Mouse (Mus musculus) layer of hippocampus, adult 2 months (tissue): ENCODE measurements around the gene Fcf1. TPM values are rescaled to one million over a fixed set of nuclear protein-coding genes. Genes with fewer than 3 reads are reported as not detected.

Experiments used
- DNase-seq, 2 experiments: peaks; one replicate each; pipeline ENCODE4 v3.0.0; 2022; ENCODE audit warnings: low spot score in 2 of 2
- H3K27ac ChIP-seq: fragments of 200-600 bp; 2 replicates; pipeline ENCODE4 v1.8.1; 2022
- H3K4me3 ChIP-seq: fragments of 200-600 bp; 2 replicates; pipeline ENCODE4 v1.8.1; 2022; ENCODE audit warnings: mild to moderate bottlenecking
- CTCF ChIP-seq: fragments of 200-600 bp; conservative IDR thresholded peaks from 2 replicates; pipeline ENCODE4 v1.8.1; 2022; ENCODE audit warnings: antibody characterized with exemption, mild to moderate bottlenecking, moderate library complexity
- total RNA-seq, 2 experiments: library from RNA; stranded (reverse); gene quantifications; 2 replicates each; pipeline ENCODE4 v1.2.3; 2021

Fcf1 gene
- total RNA-seq, 2 experiments from 2014 or later = 33.8 to 34.7 TPM

GRCm38 (mm10) chr12:84979264-84979862 lies 8.7 kb downstream of the Fcf1 start:
- H3K4me3 ChIP-seq = no peak overlapping the region
- no peak for DNase-seq
- no peak overlapping the region for H3K27ac ChIP-seq
- no peak for TF ChIP-seq CTCF

GRCm38 (mm10) chr12:84989456-84989855 lies 18.8 kb downstream of the Fcf1 start:
- no peak for TF ChIP-seq CTCF
- DNase-seq = no peak
- H3K4me3 ChIP-seq = no peak overlapping the region
- H3K27ac ChIP-seq = no peak overlapping the region

- Histone ChIP-seq H3K4me3 (peak overlapping the region; percentile 85; the same call in 1 of the 2 replicates), H3K27ac (peak overlapping the region; percentile 80)
- DNase-seq = no peak
- no peak for TF ChIP-seq CTCF
Observed at GRCm38 (mm10) chr12:84995112-84995761, 24.5 kb downstream of the Fcf1 start.

- TF ChIP-seq CTCF = peak; percentile 72
- peak within 1 kb of the TSS; percentile 100 for H3K27ac ChIP-seq
- H3K4me3 ChIP-seq = peak within 1 kb of the TSS; percentile 85
- peak; percentile 97 to 98 for DNase-seq
Observed at GRCm38 (mm10) chr12:84996083-84996496, 25.4 kb downstream of the Fcf1 start, which contains the start of gene Ylpm1. Ylpm1 (plus strand) TSS chr12:84996321.

- Histone ChIP-seq H3K4me3 (peak overlapping the region; percentile 85), H3K27ac (peak overlapping the region; percentile 100)
- no peak for TF ChIP-seq CTCF
- DNase-seq = peak; percentile 32 to 55
Observed at GRCm38 (mm10) chr12:84996501-84997398, 26.1 kb downstream of the Fcf1 start.

- TF ChIP-seq CTCF = no peak
- Histone ChIP-seq H3K27ac (no peak overlapping the region), H3K4me3 (peak overlapping the region; percentile 85)
- no peak for DNase-seq
Observed at GRCm38 (mm10) chr12:84999053-84999452, 28.4 kb downstream of the Fcf1 start.

GRCm38 (mm10) chr12:85006206-85006605 lies 35.5 kb downstream of the Fcf1 start:
- no peak overlapping the region for H3K27ac ChIP-seq
- no peak for DNase-seq
- no peak overlapping the region for H3K4me3 ChIP-seq
- TF ChIP-seq CTCF = no peak

GRCm38 (mm10) chr12:85007021-85007420 lies 36.3 kb downstream of the Fcf1 start:
- Histone ChIP-seq H3K27ac (no peak overlapping the region), H3K4me3 (no peak overlapping the region)
- DNase-seq = no peak
- no peak for TF ChIP-seq CTCF

- Histone ChIP-seq H3K4me3 (no peak overlapping the region), H3K27ac (no peak overlapping the region)
- TF ChIP-seq CTCF = no peak
- no peak for DNase-seq
Observed at GRCm38 (mm10) chr12:85009776-85010175, 39.1 kb downstream of the Fcf1 start.

- DNase-seq = no peak
- TF ChIP-seq CTCF = no peak
- 0 out of 2 replicates have a peak overlapping the region, but pooled peaks have one; percentile 39 for H3K27ac ChIP-seq
Observed at GRCm38 (mm10) chr12:85010541-85010940, 39.8 kb downstream of the Fcf1 start.

GRCm38 (mm10) chr12:85012185-85012584 lies 41.5 kb downstream of the Fcf1 start:
- TF ChIP-seq CTCF = no peak
- H3K4me3 ChIP-seq = no peak overlapping the region

More at GRCm38 (mm10) chr12:85010541-85010940, 39.8 kb downstream of the Fcf1 start:
- no peak overlapping the region for H3K4me3 ChIP-seq

GRCm38 (mm10) chr12:85022071-85022470 lies 51.4 kb downstream of the Fcf1 start:
- DNase-seq = no peak
- no peak overlapping the region for H3K27ac ChIP-seq
- no peak overlapping the region for H3K4me3 ChIP-seq
- TF ChIP-seq CTCF = no peak

More at GRCm38 (mm10) chr12:85012185-85012584, 41.5 kb downstream of the Fcf1 start:
- H3K27ac ChIP-seq = no peak overlapping the region
- DNase-seq = no peak

- Histone ChIP-seq H3K27ac (no peak overlapping the region), H3K4me3 (no peak overlapping the region)
- DNase-seq = no peak
- TF ChIP-seq CTCF = peak; percentile 75
Observed at GRCm38 (mm10) chr12:85032710-85033109, 62.0 kb downstream of the Fcf1 start.

Other genes with a start within 250 kb of the Fcf1 start
- gene Npc2, start 197.7 kb upstream of the Fcf1 start, total RNA-seq = 10 to 100 TPM; 25.9 to 28.2 TPM
- 10 to 100 TPM; 51.6 to 64.3 TPM for gene Isca2, start 197.6 kb upstream of the Fcf1 start, total RNA-seq
- gene Ltbp2, start 94.4 kb upstream of the Fcf1 start, total RNA-seq = under 1 TPM; 0.26 to 0.71 TPM
- gene Arel1, start within 50 bp of the Fcf1 start, total RNA-seq = 100 to 1,000 TPM; 108 to 115 TPM
- 100 to 1,000 TPM; 129 to 146 TPM for gene Ylpm1, start 25.4 kb downstream of the Fcf1 start, total RNA-seq
- gene Prox2, start 139.9 kb downstream of the Fcf1 start, total RNA-seq = 1 to 10 TPM; 2.0 to 2.2 TPM
- 100 to 1,000 TPM; 145 to 155 TPM for gene Dlst, start 139.9 kb downstream of the Fcf1 start, total RNA-seq
- 10 to 100 TPM; 39.0 to 40.0 TPM for gene Rps6kl1, start 180.4 kb downstream of the Fcf1 start, total RNA-seq
- 1 to 10 TPM; 4.7 to 5.2 TPM for gene Pgf, start 206.9 kb downstream of the Fcf1 start, total RNA-seq
- gene Eif2b2, start 248.6 kb downstream of the Fcf1 start, total RNA-seq = 10 to 100 TPM; 63.5 to 65.3 TPM